Mouse (Mus musculus) myocyte (in vitro differentiated cells): ENCODE measurements around the gene Casz1. TPM values are rescaled to one million over a fixed set of nuclear protein-coding genes. Genes with fewer than 3 reads are reported as not detected.

Experiments used
- H3K27me3 ChIP-seq: one replicate; pipeline ENCODE4 v1.6.1; 2011; ENCODE audit not compliant: control insufficient read depth, insufficient read depth, insufficient read length
- H3K36me3 ChIP-seq: one replicate; pipeline ENCODE4 v1.6.1; 2011; ENCODE audit not compliant: control insufficient read depth, insufficient read depth
- H3K4me2 ChIP-seq: one replicate; pipeline ENCODE4 v1.6.1; 2011; ENCODE audit warnings: low read depth, control low read depth
- H3K4me3 ChIP-seq: one replicate; pipeline ENCODE4 v1.5.1; 2011; ENCODE audit warnings: mild to moderate bottlenecking, control low read depth, moderate library complexity
- H3K79me2 ChIP-seq: one replicate; pipeline ENCODE4 v1.6.1; 2011; ENCODE audit not compliant: control insufficient read depth, insufficient read depth
- H3ac ChIP-seq: one replicate; pipeline ENCODE4 v1.6.1; 2011; ENCODE audit not compliant: control insufficient read depth, insufficient read length
- CEBPB ChIP-seq: IDR thresholded peaks from 2 replicates; pipeline ENCODE4 v1.6.1; 2011; ENCODE audit warnings: mild to moderate bottlenecking, moderate library complexity; ENCODE audit not compliant: poor library complexity, insufficient read depth, severe bottlenecking
- E2F4 ChIP-seq: IDR thresholded peaks from one replicate; pipeline ENCODE4 v1.6.1; 2011; ENCODE audit warnings: mild to moderate bottlenecking, control low read depth, moderate library complexity; ENCODE audit not compliant: insufficient read depth
- MAX ChIP-seq: IDR thresholded peaks from one replicate; pipeline ENCODE4 v1.6.1; 2011; ENCODE audit warnings: low read depth, mild to moderate bottlenecking, control low read depth
- MYOD1 ChIP-seq, 3 experiments: IDR thresholded peaks; one replicate each; pipeline ENCODE4 v1.6.1; 2011; ENCODE audit warnings: control low read depth in 2 of 3, low read depth in 2 of 3, mild to moderate bottlenecking in 2 of 3, moderate library complexity in 1 of 3; ENCODE audit not compliant: insufficient read length in 2 of 3, control insufficient read depth in 1 of 3
- MYOG ChIP-seq, 3 experiments: IDR thresholded peaks; one replicate each; pipeline ENCODE4 v1.6.1; 2011; ENCODE audit warnings: control low read depth in 2 of 3, low read depth in 2 of 3, mild to moderate bottlenecking in 2 of 3; ENCODE audit not compliant: insufficient read length in 2 of 3, control insufficient read depth in 1 of 3, insufficient read depth in 1 of 3
- POLR2A ChIP-seq: IDR thresholded peaks from one replicate; pipeline ENCODE4 v1.6.1; 2011; ENCODE audit warnings: low read depth, mild to moderate bottlenecking, control low read depth, moderate library complexity; ENCODE audit not compliant: insufficient read length
- POLR2AphosphoS2 ChIP-seq: IDR thresholded peaks from one replicate; pipeline ENCODE4 v1.6.1; 2011; ENCODE audit warnings: low read depth, control low read depth; ENCODE audit not compliant: insufficient read length
- REST ChIP-seq: IDR thresholded peaks from one replicate; pipeline ENCODE4 v1.6.1; 2011; ENCODE audit warnings: mild to moderate bottlenecking, control low read depth, moderate library complexity; ENCODE audit not compliant: insufficient read depth, insufficient read length
- SRF ChIP-seq: IDR thresholded peaks from one replicate; pipeline ENCODE4 v1.6.1; 2011; ENCODE audit warnings: low read depth; ENCODE audit not compliant: control insufficient read depth, insufficient read length
- TCF12 ChIP-seq: IDR thresholded peaks from one replicate; pipeline ENCODE4 v1.6.1; 2011; ENCODE audit warnings: mild to moderate bottlenecking, control low read depth; ENCODE audit not compliant: poor library complexity, insufficient read depth, severe bottlenecking
- TCF3 ChIP-seq: IDR thresholded peaks from one replicate; pipeline ENCODE4 v1.6.1; 2011; ENCODE audit warnings: low read depth, control low read depth; ENCODE audit not compliant: insufficient read length
- USF1 ChIP-seq: IDR thresholded peaks from one replicate; pipeline ENCODE4 v1.6.1; 2011; ENCODE audit warnings: low read depth, mild to moderate bottlenecking, control low read depth, moderate library complexity
- polyA plus RNA-seq: library from polyadenylated mRNA; unstranded; fragments of >200 nt; fragmentation: generic; extraction: Trizol; gene quantifications from one replicate; pipeline ENCODE4 v1.2.1, GENCODE M21; 2012; ENCODE audit warnings: missing spikeins

Gene Casz1
- polyA plus RNA-seq, 1 experiment = 11.1 TPM

- H3K36me3 ChIP-seq = no peaks in the 10 kb centered on the region
- no peaks in the 10 kb centered on the region for H3K79me2 ChIP-seq
- H3K4me2 ChIP-seq = no peak overlapping the region
- H3ac ChIP-seq = no peak overlapping the region
- no peak overlapping the region for H3K4me3 ChIP-seq
- H3K27me3 ChIP-seq = peaks cover 73% of the 10 kb centered on the region
- no peak for TF ChIP-seq E2F4
- TF ChIP-seq MAX = no peak
- TF ChIP-seq TCF3 = no peak
- no peak for TF ChIP-seq MYOG (IDR thresholded peaks at IDR 0.05; ENCODE audit: control insufficient read depth in 1 of 3, insufficient read depth in 1 of 3, insufficient read length in 2 of 3, low read depth in 2 of 3)
- no peak for TF ChIP-seq USF1
- no peak for TF ChIP-seq REST
- TF ChIP-seq MYOD1 (IDR thresholded peaks at IDR 0.05; ENCODE audit: control insufficient read depth in 1 of 3, insufficient read length in 2 of 3, low read depth in 2 of 3) = no peak
- TF ChIP-seq CEBPB = no peak
- no peak for TF ChIP-seq SRF
- TF ChIP-seq POLR2AphosphoS2 = no peak
- TF ChIP-seq POLR2A = no peak
- no peak for TF ChIP-seq TCF12
These were observed 86.9 kb downstream of the Casz1 start for GRCm38 (mm10) chr4:148890892-148891838.

GRCm38 (mm10) chr4:148896125-148896524, 91.9 kb downstream of the Casz1 start:
- Histone ChIP-seq H3K4me2 (no peak overlapping the region), H3K4me3 (no peak overlapping the region), H3ac (no peak overlapping the region), H3K36me3 (no peaks in the 10 kb centered on the region), H3K27me3 (peaks cover 65% of the 10 kb centered on the region), H3K79me2 (no peaks in the 10 kb centered on the region)
- TF ChIP-seq POLR2AphosphoS2 (no peak), MYOD1 (IDR thresholded peaks at IDR 0.05; ENCODE audit: control insufficient read depth in 1 of 3, insufficient read length in 2 of 3, low read depth in 2 of 3) (no peak), USF1 (no peak), MYOG (IDR thresholded peaks at IDR 0.05; ENCODE audit: control insufficient read depth in 1 of 3, insufficient read depth in 1 of 3, insufficient read length in 2 of 3, low read depth in 2 of 3) (no peak), TCF3 (no peak), TCF12 (no peak), REST (no peak), E2F4 (no peak), MAX (no peak)

GRCm38 (mm10) chr4:148899927-148900294, 95.7 kb downstream of the Casz1 start:
- peaks cover 32% of the 10 kb centered on the region for H3K27me3 ChIP-seq

GRCm38 (mm10) chr4:148900295-148901211, 96.3 kb downstream of the Casz1 start:
- Histone ChIP-seq H3K4me3 (peak overlapping the region; percentile 20), H3K79me2 (no peaks in the 10 kb centered on the region), H3K27me3 (peaks cover 30% of the 10 kb centered on the region), H3K4me2 (peak overlapping the region; percentile 77), H3ac (peak overlapping the region; percentile 31), H3K36me3 (no peaks in the 10 kb centered on the region)
- TF ChIP-seq E2F4 (no peak), CEBPB (no peak), MYOG (IDR thresholded peaks at IDR 0.05; ENCODE audit: control insufficient read depth in 1 of 3, insufficient read depth in 1 of 3, insufficient read length in 2 of 3, low read depth in 2 of 3) (no peak), SRF (no peak), TCF3 (no peak), MAX (no peak), TCF12 (no peak), POLR2A (no peak), MYOD1 (IDR thresholded peaks at IDR 0.05; ENCODE audit: control insufficient read depth in 1 of 3, insufficient read length in 2 of 3, low read depth in 2 of 3) (no peak), USF1 (no peak), REST (no peak), POLR2AphosphoS2 (no peak)

More at GRCm38 (mm10) chr4:148899927-148900294, 95.7 kb downstream of the Casz1 start:
- H3K4me2 ChIP-seq = no peak overlapping the region
- H3K36me3 ChIP-seq = no peaks in the 10 kb centered on the region
- no peak for TF ChIP-seq MAX
- no peak for TF ChIP-seq REST
- no peak for TF ChIP-seq SRF
- TF ChIP-seq TCF12 = peak; percentile 36
- no peak for TF ChIP-seq USF1
- no peak for TF ChIP-seq CEBPB
- peak in 2 of 3 experiments; percentile 30 to 88 for TF ChIP-seq MYOG (IDR thresholded peaks at IDR 0.05; ENCODE audit: control insufficient read depth in 1 of 3, insufficient read depth in 1 of 3, insufficient read length in 2 of 3, low read depth in 2 of 3)
- TF ChIP-seq TCF3 = no peak
- TF ChIP-seq E2F4 = no peak
- TF ChIP-seq MYOD1 (IDR thresholded peaks at IDR 0.05; ENCODE audit: control insufficient read depth in 1 of 3, insufficient read length in 2 of 3, low read depth in 2 of 3) = peak; percentile 53 to 94 (median 80)
- no peak for TF ChIP-seq POLR2AphosphoS2
- TF ChIP-seq POLR2A = no peak
- no peak overlapping the region for H3K4me3 ChIP-seq
- no peak overlapping the region for H3ac ChIP-seq
- no peaks in the 10 kb centered on the region for H3K79me2 ChIP-seq
